In the genomic region with DNA sequence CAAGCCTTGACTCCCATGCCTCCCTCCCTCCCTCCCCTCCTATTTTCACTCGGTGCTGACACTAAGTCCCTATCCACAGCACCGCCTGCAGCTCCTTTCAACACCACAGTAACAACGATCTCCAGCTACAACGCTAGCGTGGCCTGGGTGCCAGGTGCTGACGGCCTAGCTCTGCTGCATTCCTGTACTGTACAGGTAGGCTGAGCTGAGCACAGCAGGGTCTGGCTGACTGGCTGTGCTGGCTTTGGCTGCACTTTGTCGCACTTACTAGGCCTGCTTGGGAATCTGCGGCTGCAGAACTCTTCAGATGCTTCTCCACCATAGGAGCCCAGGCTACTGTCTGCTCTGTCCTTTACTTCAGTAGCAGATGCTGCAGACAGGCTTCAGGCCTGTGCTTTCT, we compare ENCODE assay signal across 19 mouse cellular contexts. TPM values are rescaled to one million over a fixed set of nuclear protein-coding genes. Genes with fewer than 3 reads are reported as not detected.
DNase-seq lines count a peak whose midpoint lies in the region; ATAC-seq and TF ChIP-seq lines count a peak whose summit lies in the region.
"Had no signal": no experiment of that assay in that cellular context is flagged by ENCODE, and none has a peak within 500 bp of the region (broad histone marks: within the 10 kb centered on the region; RNA-seq: fewer than 3 reads in every experiment).

No protein-coding gene starts in this region.

- H3K9me3 ChIP-seq in limb, embryonic 10.5 days (replicated peaks) = no peaks in the 10 kb centered on the region
- H3K9me3 ChIP-seq: embryonic facial prominence, embryonic 15.5 days had no signal

- H3K27ac ChIP-seq in left cerebral cortex, adult 2 months = peak overlapping the region; percentile 72
- H3K27ac ChIP-seq in limb, embryonic 10.5 days = no peak overlapping the region
- H3K27ac ChIP-seq: embryonic facial prominence, embryonic 15.5 days; liver, embryonic 14.5 days had no signal

- TF ChIP-seq CTCF in left cerebral cortex, adult 2 months (IDR thresholded peaks at IDR 0.05) = no peak

- H3K27me3 ChIP-seq in limb, embryonic 10.5 days (ENCODE audit: low read depth, poor library complexity, severe bottlenecking) = peaks cover 15% of the 10 kb centered on the region
- H3K27me3 ChIP-seq: embryonic facial prominence, embryonic 15.5 days; Patski had no signal

- H3K4me1 ChIP-seq in limb, embryonic 10.5 days = peaks cover 61% of the 10 kb centered on the region

- peaks cover 77% of the 10 kb centered on the region for H3K36me3 ChIP-seq in limb, embryonic 10.5 days

- no peak for ATAC-seq in cerebellum, adult (ENCODE audit: insufficient number of reproducible peaks, low FRiP score, low TSS enrichment)
- ATAC-seq: activated CD4-positive, CD25-positive, alpha-beta regulatory T cell, adult 4 months; inflammation-experienced regulatory T-cells, adult 6 months; Patski had no signal

- no peak overlapping the region for H3K4me3 ChIP-seq in left cerebral cortex, adult 2 months
- H3K4me3 ChIP-seq in limb, embryonic 10.5 days = no peak overlapping the region
- H3K4me3 ChIP-seq: embryonic facial prominence, embryonic 15.5 days had no signal

- intact Hi-C loops in left cerebral cortex, adult 2 months (cut with DNase I) = no loop called here
- intact Hi-C loops in left cerebral cortex, postnatal 4 days (cut with DNase I) = no loop called here

- WGBS in limb, embryonic 10.5 days = 60% methylated on average over 8 of the region's 8 CpGs

- DNase-seq in cerebellum, postnatal 25 days = peak; percentile 58 to 63
- DNase-seq in left cerebral cortex, adult 2 months (ENCODE audit: extremely low spot score in 1 of 2, low spot score in 2 of 2) = no peak
- no peak for DNase-seq in left cerebral cortex, postnatal 4 days
- peak; percentile 58 for DNase-seq in brain, adult 2 months (ENCODE audit: low read depth, low spot score)
- DNase-seq in limb, embryonic 10.5 days (ENCODE audit: low spot score) = peak; percentile 27
- no peak for DNase-seq in spleen, postnatal 4 days (ENCODE audit: low spot score in 2 of 2)
- DNase-seq: adrenal gland, postnatal 14 days; B cell, adult 2 months; gastrocnemius, postnatal 25 days; kidney, adult 9 months; kidney, postnatal 36 days; thymus, adult 18-20 months had no signal

RNA-seq across cellular contexts. Expression of a gene that starts 8.0 kb away (rescaled TPM):
- total RNA-seq in left cerebral cortex, adult 2 months (2021) = 100 to 1,000 TPM; 203 to 208 TPM
- 10 to 100 TPM; 40.9 to 50.9 TPM for total RNA-seq in left cerebral cortex, postnatal 4 days (2021)
- polyA plus RNA-seq in limb, embryonic 10.5 days (2016; fragmentation: Nextera tagmentation; extraction: Ambion mirVana) = 22.7 and 30.0 TPM in 2 replicates

RNA-seq across cellular contexts. Expression of a gene that starts 18.2 kb away (rescaled TPM):
- 10 to 100 TPM; 18.6 to 19.5 TPM for total RNA-seq in left cerebral cortex, adult 2 months (2021)
- 10 to 100 TPM; 17.6 to 18.4 TPM for total RNA-seq in left cerebral cortex, postnatal 4 days (2021)
- polyA plus RNA-seq in limb, embryonic 10.5 days (2016; fragmentation: Nextera tagmentation; extraction: Ambion mirVana) = 42.0 and 46.3 TPM in 2 replicates

RNA-seq across cellular contexts. Expression of a gene that starts 45.3 kb away (rescaled TPM):
- total RNA-seq in left cerebral cortex, adult 2 months (2021) = 10 to 100 TPM; 22.5 to 25.0 TPM
- 1 to 10 TPM; 1.3 to 2.3 TPM for total RNA-seq in left cerebral cortex, postnatal 4 days (2021)
- not detected in 2 replicates for polyA plus RNA-seq in limb, embryonic 10.5 days (2016; fragmentation: Nextera tagmentation; extraction: Ambion mirVana)
- total RNA-seq: common myeloid progenitor, adult 5-6 weeks; gastrocnemius, postnatal 25 days had no signal
- polyA plus RNA-seq: activated CD4-positive, CD25-positive, alpha-beta regulatory T cell, adult 4 months had no signal

Comparison
In these comparisons a context has a peak if more than half of its experiments do, and no peak if none do; other contexts are left out.
1. RNA of a gene that starts 45.3 kb away (total RNA-seq): 22.5 to 25.0 TPM in left cerebral cortex, adult 2 months; 1.3 to 2.3 TPM in left cerebral cortex, postnatal 4 days; every median in the first group is over 4 times any median in the second.
2. DNase-seq: peak in cerebellum, postnatal 25 days (2 of 2), brain, adult 2 months (single experiment) and limb, embryonic 10.5 days (single experiment); none in left cerebral cortex, adult 2 months (0 of 2), left cerebral cortex, postnatal 4 days (single experiment) and spleen, postnatal 4 days (0 of 2).